Mouse (Mus musculus) small intestine, adult 10 weeks (tissue): ENCODE measurements around the gene Olfr66. TPM values are rescaled to one million over a fixed set of nuclear protein-coding genes. Genes with fewer than 3 reads are reported as not detected.

Experiments used
- polyA plus RNA-seq: library from polyadenylated mRNA; stranded (reverse); fragments of 350-450 nt; fragmentation: Illumina TruSeq; extraction: RNeasy Lipid Tissue Mini Kit (QIAGEN cat#74804); gene quantifications from one replicate; pipeline ENCODE4 v1.2.3, GENCODE M21; 2014; ENCODE audit warnings: low replicate concordance

The Olfr66 gene
- not detected for polyA plus RNA-seq

GRCm38 (mm10) chr7:103886152-103886551, at the start of gene Olfr66:
TSS of gene Olfr66 (minus strand) at chr7:103886252.

GRCm38 (mm10) chr7:103934264-103934663, 48.2 kb upstream of the Olfr66 start, which contains the start of gene Olfr632:
TSS of gene Olfr632 (plus strand) at chr7:103934347.

GRCm38 (mm10) chr7:103928525-103928924, 42.5 kb upstream of the Olfr66 start, which contains the start of gene Olfr631:
TSS of gene Olfr631 (plus strand) at chr7:103928825.

GRCm38 (mm10) chr7:103903187-103903586, 17.1 kb upstream of the Olfr66 start, which contains the start of gene Olfr65:
TSS of gene Olfr65 (plus strand) at chr7:103903487.

GRCm38 (mm10) chr7:103894385-103894784, 8.3 kb upstream of the Olfr66 start, which contains the start of gene Olfr64:
TSS of gene Olfr64 (minus strand) at chr7:103894485.

GRCm38 (mm10) chr7:103853090-103853489, 33.0 kb downstream of the Olfr66 start, which contains the start of gene Hbb-y:
TSS of gene Hbb-y (minus strand) at chr7:103853216.

GRCm38 (mm10) chr7:103843034-103843433, 43.0 kb downstream of the Olfr66 start, which contains the start of gene Hbb-bh1:
TSS of gene Hbb-bh1 (minus strand) at chr7:103843164.

GRCm38 (mm10) chr7:103840268-103840667, 45.8 kb downstream of the Olfr66 start, which contains the start of gene Hbb-bh2:
TSS of gene Hbb-bh2 (minus strand) at chr7:103840520.

Other genes with a start within 250 kb of the Olfr66 start
- not detected for gene Olfr622, start 243.6 kb downstream of the Olfr66 start, polyA plus RNA-seq
- not detected for gene Olfr623, start 222.6 kb downstream of the Olfr66 start, polyA plus RNA-seq
- 0.78 TPM for gene Olfr624, start 215.1 kb downstream of the Olfr66 start, polyA plus RNA-seq
- not detected for gene Olfr625-ps1, start 203.5 kb downstream of the Olfr66 start, polyA plus RNA-seq
- gene Olfr243, start 171.6 kb downstream of the Olfr66 start, polyA plus RNA-seq = not detected
- gene Olfr628, start 155.9 kb downstream of the Olfr66 start, polyA plus RNA-seq = not detected
- not detected for gene Olfr629, start 141.3 kb downstream of the Olfr66 start, polyA plus RNA-seq
- not detected for gene Olfr630, start 128.9 kb downstream of the Olfr66 start, polyA plus RNA-seq
- not detected for gene Olfr69, start 114.7 kb downstream of the Olfr66 start, polyA plus RNA-seq
- gene Olfr68, start 106.6 kb downstream of the Olfr66 start, polyA plus RNA-seq = not detected
- gene Olfr67, start 94.4 kb downstream of the Olfr66 start, polyA plus RNA-seq = not detected
- gene Hbb-bt, start 72.3 kb downstream of the Olfr66 start, polyA plus RNA-seq = 1.4 TPM
- gene Hbb-bs, start 58.2 kb downstream of the Olfr66 start, polyA plus RNA-seq = 17.2 TPM
- gene Hbb-bh2, start 45.7 kb downstream of the Olfr66 start, polyA plus RNA-seq = not detected
- gene Hbb-bh1, start 43.1 kb downstream of the Olfr66 start, polyA plus RNA-seq = not detected
- gene Hbb-y, start 33.0 kb downstream of the Olfr66 start, polyA plus RNA-seq = not detected
- gene Olfr64, start 8.2 kb upstream of the Olfr66 start, polyA plus RNA-seq = not detected
- not detected for gene Olfr65, start 17.2 kb upstream of the Olfr66 start, polyA plus RNA-seq
- not detected for gene Olfr631, start 42.6 kb upstream of the Olfr66 start, polyA plus RNA-seq
- gene Olfr632, start 48.1 kb upstream of the Olfr66 start, polyA plus RNA-seq = not detected
- not detected for gene Olfr633, start 58.2 kb upstream of the Olfr66 start, polyA plus RNA-seq
- gene Olfr635, start 84.9 kb upstream of the Olfr66 start, polyA plus RNA-seq = not detected
- gene Olfr638, start 112.5 kb upstream of the Olfr66 start, polyA plus RNA-seq = not detected
- gene Olfr639, start 131.1 kb upstream of the Olfr66 start, polyA plus RNA-seq = not detected
- not detected for gene Olfr640, start 139.3 kb upstream of the Olfr66 start, polyA plus RNA-seq
- not detected for gene Olfr641, start 149.2 kb upstream of the Olfr66 start, polyA plus RNA-seq
- not detected for gene Olfr642, start 166.4 kb upstream of the Olfr66 start, polyA plus RNA-seq
- not detected for gene 4930516K23Rik, start 175.2 kb upstream of the Olfr66 start, polyA plus RNA-seq
- gene Olfr644, start 185.6 kb upstream of the Olfr66 start, polyA plus RNA-seq = not detected
- gene Olfr645, start 199.2 kb upstream of the Olfr66 start, polyA plus RNA-seq = not detected
- not detected for gene Olfr646, start 218.6 kb upstream of the Olfr66 start, polyA plus RNA-seq
- not detected for gene Ubqln5, start 243.6 kb upstream of the Olfr66 start, polyA plus RNA-seq